Mouse (Mus musculus) liver, embryonic 16.5 days (tissue): ENCODE measurements around the gene Kifc1. TPM values are rescaled to one million over a fixed set of nuclear protein-coding genes. Genes with fewer than 3 reads are reported as not detected.

Experiments
- ATAC-seq: fragments of 200-750 bp; cut with Nextera tagmentation; 2 replicates; pipeline ENCODE4 v1.8.0; 2017; ENCODE audit warnings: low read depth, mild to moderate bottlenecking, moderate number of reproducible peaks, moderate library complexity
- H3K27ac ChIP-seq: fragments of 300-500 bp; sonication (generic); 2 replicates; pipeline ENCODE4 v1.5.1; 2014; ENCODE audit warnings: mild to moderate bottlenecking, low read length
- H3K27me3 ChIP-seq: fragments of 300-500 bp; sonication (generic); 2 replicates; pipeline ENCODE4 v1.6.1; 2014; ENCODE audit warnings: low read depth, low read length, mixed read lengths; ENCODE audit not compliant: control insufficient read depth, insufficient read depth
- H3K36me3 ChIP-seq: fragments of 300-500 bp; sonication (generic); 2 replicates; pipeline ENCODE4 v1.6.1; 2014; ENCODE audit warnings: mild to moderate bottlenecking; ENCODE audit not compliant: control insufficient read depth, insufficient read depth
- H3K4me1 ChIP-seq: fragments of 300-500 bp; sonication (generic); 2 replicates; pipeline ENCODE4 v1.6.1; 2014; ENCODE audit warnings: low read depth, low read length, mixed read lengths; ENCODE audit not compliant: control insufficient read depth
- H3K4me2 ChIP-seq: fragments of 300-500 bp; sonication (generic); 2 replicates; pipeline ENCODE4 v1.6.1; 2014; ENCODE audit warnings: low read depth, low read length, mixed read lengths
- H3K4me3 ChIP-seq: fragments of 300-500 bp; sonication (generic); 2 replicates; pipeline ENCODE4 v1.5.1; 2014; ENCODE audit warnings: low read depth, mild to moderate bottlenecking, low read length
- H3K9ac ChIP-seq: fragments of 300-500 bp; sonication (generic); 2 replicates; pipeline ENCODE4 v1.6.1; 2014; ENCODE audit warnings: low read depth, low read length
- H3K9me3 ChIP-seq: fragments of 300-500 bp; sonication (generic); replicated peaks from 2 replicates; pipeline ENCODE4 v1.6.1; 2016; ENCODE audit warnings: low read length; ENCODE audit not compliant: control insufficient read depth
- WGBS: fragments of 180-500 bp; shearing (Covaris S2); extraction: QIAGEN DNeasy Blood & Tissue Kit; methylation state at CpG from one replicate; pipeline ENCODE4 v1.1.7; 2014; ENCODE audit not compliant: insufficient replicate concordance; 5-methylcytosine and 5-hydroxymethylcytosine counted together
- polyA plus RNA-seq: library from polyadenylated mRNA; unstranded; fragments of >200 nt; fragmentation: Nextera tagmentation; extraction: Ambion mirVana; gene quantifications from 2 replicates; pipeline ENCODE4 v1.2.1, GENCODE M21; 2015

The Kifc1 gene
- polyA plus RNA-seq, 1 experiment from 2014 or later, result 6.1 TPM

DNA sequence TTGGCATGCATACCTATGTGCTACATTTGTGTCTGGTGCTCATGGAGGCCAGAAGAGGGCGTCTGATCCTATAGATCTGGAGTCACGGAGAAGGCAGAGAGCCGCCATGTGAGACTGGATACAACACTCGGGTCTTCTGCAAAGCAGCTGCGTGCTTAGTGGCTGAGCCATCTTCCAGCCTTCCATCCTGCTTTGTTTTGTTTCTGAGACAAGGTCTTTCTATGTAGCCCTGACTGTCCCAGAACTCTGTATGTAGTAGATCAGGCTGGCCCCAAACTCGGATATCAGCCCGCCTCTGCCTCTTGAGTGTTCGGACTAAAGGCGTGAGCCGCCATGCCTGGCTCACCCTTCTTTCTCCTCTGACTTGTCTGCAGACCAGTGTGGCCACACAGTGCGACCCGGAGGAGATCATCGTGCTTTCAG, 24.5 kb upstream of the Kifc1 start:
- Histone ChIP-seq H3K9me3 (peaks cover 17% of the 10 kb centered on the region), H3K27ac (peak overlapping the region; percentile 77), H3K9ac (peak overlapping the region; percentile 5; the same call in 1 of the 2 replicates), H3K4me3 (peak overlapping the region; percentile 71), H3K4me1 (peaks cover 38% of the 10 kb centered on the region), H3K27me3 (no peaks in the 10 kb centered on the region), H3K4me2 (peak overlapping the region; percentile 79), H3K36me3 (peaks cover 44% of the 10 kb centered on the region)
- 73% methylated on average over 13 of the region's 13 CpGs for WGBS
- ATAC-seq, result no peak

DNA sequence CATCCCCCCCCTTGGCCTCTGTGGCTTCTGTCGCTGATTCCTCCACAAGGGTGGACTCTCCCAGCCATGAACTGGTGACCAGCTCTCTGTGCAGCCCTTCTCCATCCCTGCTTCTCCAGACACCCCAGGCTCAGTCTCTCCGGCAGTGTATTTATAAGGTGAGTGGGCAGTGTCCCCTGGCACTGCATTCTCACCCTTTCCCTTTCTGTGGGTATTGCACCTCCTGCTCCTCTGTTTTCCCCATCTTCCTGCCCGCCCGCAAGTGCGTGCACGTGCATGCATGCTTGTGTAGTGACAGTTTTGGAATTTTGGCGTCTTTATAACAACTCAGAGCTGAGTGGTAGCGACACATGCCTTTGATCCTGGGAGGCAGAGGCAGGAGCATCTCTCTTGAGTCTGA, 23.4 kb upstream of the Kifc1 start:
- Histone ChIP-seq H3K4me1 (peaks cover 37% of the 10 kb centered on the region), H3K36me3 (peaks cover 44% of the 10 kb centered on the region), H3K4me3 (no peak overlapping the region), H3K27me3 (no peaks in the 10 kb centered on the region), H3K9ac (no peak overlapping the region), H3K9me3 (peaks cover 17% of the 10 kb centered on the region), H3K27ac (no peak overlapping the region), H3K4me2 (no peak overlapping the region)
- no peak for ATAC-seq
- WGBS, result 91% methylated on average over 8 of the region's 8 CpGs

DNA sequence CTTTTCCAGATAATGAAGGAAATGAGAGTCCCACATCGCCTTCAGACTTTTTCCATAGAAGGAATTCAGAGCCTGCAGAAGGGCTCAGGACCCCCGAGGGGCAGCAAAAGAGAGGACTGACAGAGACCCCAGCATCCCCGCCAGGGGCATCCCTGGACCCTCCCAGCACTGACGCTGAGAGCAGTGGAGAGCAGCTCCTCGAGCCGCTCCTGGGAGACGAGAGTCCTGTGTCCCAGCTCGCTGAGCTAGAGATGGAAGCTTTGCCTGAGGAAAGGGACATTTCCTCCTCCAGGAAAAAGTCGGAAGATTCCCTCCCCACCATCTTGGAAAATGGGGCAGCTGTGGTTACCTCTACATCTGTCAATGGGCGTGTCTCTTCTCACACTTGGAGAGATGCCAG, 22.8 kb upstream of the Kifc1 start:
- 83% methylated on average over 10 of the region's 10 CpGs for WGBS
- ATAC-seq, result no peak
- H3K4me1 ChIP-seq, result peaks cover 32% of the 10 kb centered on the region
- H3K27ac ChIP-seq, result no peak overlapping the region
- peaks cover 41% of the 10 kb centered on the region for H3K36me3 ChIP-seq
- peaks cover 14% of the 10 kb centered on the region for H3K9me3 ChIP-seq
- H3K27me3 ChIP-seq, result no peaks in the 10 kb centered on the region
- H3K9ac ChIP-seq, result no peak overlapping the region
- no peak overlapping the region for H3K4me3 ChIP-seq
- H3K4me2 ChIP-seq, result no peak overlapping the region

DNA sequence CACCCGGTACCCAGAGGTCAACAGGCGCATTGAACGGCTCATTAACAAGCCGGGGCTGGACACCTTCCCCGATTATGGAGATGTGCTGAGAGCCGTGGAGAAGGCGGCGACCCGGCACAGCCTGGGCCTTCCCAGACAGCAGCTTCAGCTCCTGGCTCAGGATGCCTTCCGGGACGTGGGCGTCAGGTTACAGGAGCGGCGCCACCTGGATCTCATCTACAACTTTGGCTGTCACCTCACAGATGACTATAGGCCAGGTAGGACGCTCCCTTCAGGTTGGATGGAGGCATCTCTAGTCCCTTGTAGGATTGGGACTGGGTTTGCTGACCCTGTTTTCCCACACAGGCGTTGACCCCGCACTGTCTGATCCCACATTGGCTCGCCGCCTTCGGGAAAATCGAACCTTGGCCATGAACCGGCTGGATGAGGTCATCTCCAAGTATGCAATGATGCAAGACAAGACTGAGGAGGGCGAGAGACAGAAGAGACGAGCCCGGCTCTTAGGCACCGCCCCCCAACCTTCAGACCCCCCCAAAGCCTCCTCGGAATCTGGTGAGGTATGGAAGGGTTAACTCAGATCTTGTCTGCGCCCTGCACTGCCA, 21.5 kb upstream of the Kifc1 start:
- no peak overlapping the region for H3K27ac ChIP-seq
- peaks cover 36% of the 10 kb centered on the region for H3K4me1 ChIP-seq
- no peak overlapping the region for H3K9ac ChIP-seq
- H3K4me3 ChIP-seq, result no peak overlapping the region
- peaks cover under 1% of the 10 kb centered on the region; the same call in 1 of the 2 replicates for H3K9me3 ChIP-seq
- peaks cover 29% of the 10 kb centered on the region for H3K36me3 ChIP-seq
- no peak overlapping the region for H3K4me2 ChIP-seq
- H3K27me3 ChIP-seq, result no peaks in the 10 kb centered on the region
- WGBS, result 87% methylated on average over 28 of the region's 28 CpGs
- ATAC-seq, result no peak

DNA sequence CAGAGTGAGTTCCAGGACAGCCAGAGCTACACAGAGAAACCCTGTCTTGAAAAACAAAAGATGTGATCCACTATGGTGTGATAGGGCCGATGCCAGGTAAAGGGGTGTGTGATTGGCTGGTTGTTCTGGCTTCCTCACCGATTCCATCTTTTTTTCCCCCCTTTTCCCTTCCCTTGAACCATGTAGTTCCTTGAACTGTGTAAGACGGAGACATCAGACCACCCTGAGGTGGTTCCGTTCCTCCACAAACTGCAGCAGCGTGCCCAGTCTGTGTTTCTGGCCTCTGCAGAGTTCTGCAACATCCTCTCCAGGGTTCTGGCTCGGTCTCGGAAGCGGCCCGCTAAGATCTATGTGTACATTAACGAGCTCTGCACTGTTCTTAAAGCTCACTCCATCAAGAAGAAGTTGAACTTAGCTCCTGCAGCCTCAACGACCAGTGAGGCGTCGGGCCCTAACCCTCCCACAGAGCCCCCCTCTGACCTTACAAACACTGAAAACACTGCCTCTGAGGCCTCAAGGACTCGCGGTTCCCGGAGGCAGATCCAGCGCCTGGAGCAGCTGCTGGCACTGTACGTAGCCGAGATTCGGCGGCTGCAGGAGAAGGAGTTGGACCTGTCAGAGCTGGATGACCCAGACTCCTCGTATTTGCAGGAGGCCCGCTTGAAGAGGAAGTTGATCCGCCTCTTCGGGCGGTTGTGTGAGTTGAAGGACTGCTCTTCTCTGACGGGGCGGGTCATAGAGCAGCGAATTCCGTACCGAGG, 20.8 kb upstream of the Kifc1 start:
- H3K4me2 ChIP-seq, result no peak overlapping the region
- no peak overlapping the region for H3K27ac ChIP-seq
- ATAC-seq, result no peak
- H3K4me1 ChIP-seq, result peaks cover 30% of the 10 kb centered on the region
- WGBS, result 87% methylated on average over 31 of the region's 31 CpGs
- H3K36me3 ChIP-seq, result peaks cover 28% of the 10 kb centered on the region
- H3K9ac ChIP-seq, result no peak overlapping the region
- no peaks in the 10 kb centered on the region for H3K27me3 ChIP-seq
- no peak overlapping the region for H3K4me3 ChIP-seq
- no peaks in the 10 kb centered on the region for H3K9me3 ChIP-seq

DNA sequence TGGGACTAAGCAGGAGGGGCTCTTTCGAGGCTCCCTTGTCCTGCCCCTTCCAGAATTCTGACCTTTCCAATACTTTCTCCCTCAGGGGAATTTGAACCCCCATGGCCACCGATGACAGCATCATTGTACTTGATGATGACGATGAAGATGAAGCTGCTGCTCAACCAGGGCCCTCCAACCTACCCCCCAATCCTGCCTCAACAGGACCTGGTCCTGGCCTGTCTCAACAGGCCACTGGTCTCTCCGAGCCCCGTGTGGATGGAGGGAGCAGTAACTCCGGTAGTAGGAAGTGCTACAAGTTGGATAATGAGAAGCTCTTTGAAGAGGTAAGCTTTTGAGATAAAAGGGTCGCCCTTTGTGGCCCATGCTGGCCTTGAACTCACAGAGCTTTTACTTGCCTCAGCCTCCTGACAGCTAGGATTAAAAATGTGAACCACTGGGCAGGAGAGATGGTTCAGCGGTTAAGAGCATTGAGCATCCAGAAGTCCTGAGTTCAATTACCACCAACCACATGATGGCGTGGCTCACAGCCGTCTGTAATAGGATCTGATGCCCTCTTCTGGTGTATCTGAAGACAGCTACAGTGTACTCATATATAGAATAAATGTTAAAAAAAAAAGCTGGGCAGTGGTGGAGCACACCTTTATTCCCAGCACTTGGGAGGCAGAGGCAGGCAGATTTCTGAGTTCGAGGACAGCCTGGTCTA, 20.0 kb upstream of the Kifc1 start:
- Histone ChIP-seq H3K4me1 (peaks cover 29% of the 10 kb centered on the region), H3K4me3 (peak overlapping the region; percentile 89), H3K27ac (peak overlapping the region; percentile 94), H3K4me2 (peak overlapping the region; percentile 95), H3K9me3 (no peaks in the 10 kb centered on the region), H3K27me3 (no peaks in the 10 kb centered on the region), H3K36me3 (peaks cover 28% of the 10 kb centered on the region), H3K9ac (peak overlapping the region; percentile 93)
- ATAC-seq, result no peak
- WGBS, result 43% methylated on average over 11 of the region's 11 CpGs

DNA sequence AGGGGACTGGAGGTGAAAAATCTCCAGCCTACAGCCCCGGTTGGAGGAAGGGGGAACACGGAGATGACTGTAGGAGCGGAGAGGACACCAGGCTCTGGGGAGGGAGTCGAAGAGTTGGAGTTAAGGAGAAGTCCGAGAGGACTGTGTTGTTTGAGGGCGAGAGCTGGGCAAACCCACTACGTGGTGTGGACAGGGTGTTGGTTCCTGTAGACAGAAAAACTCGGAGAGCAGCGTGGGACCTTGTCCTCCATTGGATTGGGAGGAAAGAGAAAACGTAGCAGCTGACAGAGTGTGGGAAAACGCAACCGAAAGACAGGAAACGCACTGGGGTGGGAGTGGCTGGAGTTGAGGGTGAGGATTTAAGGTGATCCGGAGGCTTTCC, 19.4 kb upstream of the Kifc1 start:
- Histone ChIP-seq H3K4me1 (peaks cover 23% of the 10 kb centered on the region), H3K9ac (peak overlapping the region; percentile 93), H3K4me2 (peak overlapping the region; percentile 95), H3K27me3 (no peaks in the 10 kb centered on the region), H3K27ac (peak overlapping the region; percentile 94), H3K36me3 (peaks cover 28% of the 10 kb centered on the region), H3K4me3 (peak overlapping the region; percentile 89), H3K9me3 (no peaks in the 10 kb centered on the region)
- under 1% methylated on average over 14 of the region's 14 CpGs for WGBS
- no peak for ATAC-seq

DNA sequence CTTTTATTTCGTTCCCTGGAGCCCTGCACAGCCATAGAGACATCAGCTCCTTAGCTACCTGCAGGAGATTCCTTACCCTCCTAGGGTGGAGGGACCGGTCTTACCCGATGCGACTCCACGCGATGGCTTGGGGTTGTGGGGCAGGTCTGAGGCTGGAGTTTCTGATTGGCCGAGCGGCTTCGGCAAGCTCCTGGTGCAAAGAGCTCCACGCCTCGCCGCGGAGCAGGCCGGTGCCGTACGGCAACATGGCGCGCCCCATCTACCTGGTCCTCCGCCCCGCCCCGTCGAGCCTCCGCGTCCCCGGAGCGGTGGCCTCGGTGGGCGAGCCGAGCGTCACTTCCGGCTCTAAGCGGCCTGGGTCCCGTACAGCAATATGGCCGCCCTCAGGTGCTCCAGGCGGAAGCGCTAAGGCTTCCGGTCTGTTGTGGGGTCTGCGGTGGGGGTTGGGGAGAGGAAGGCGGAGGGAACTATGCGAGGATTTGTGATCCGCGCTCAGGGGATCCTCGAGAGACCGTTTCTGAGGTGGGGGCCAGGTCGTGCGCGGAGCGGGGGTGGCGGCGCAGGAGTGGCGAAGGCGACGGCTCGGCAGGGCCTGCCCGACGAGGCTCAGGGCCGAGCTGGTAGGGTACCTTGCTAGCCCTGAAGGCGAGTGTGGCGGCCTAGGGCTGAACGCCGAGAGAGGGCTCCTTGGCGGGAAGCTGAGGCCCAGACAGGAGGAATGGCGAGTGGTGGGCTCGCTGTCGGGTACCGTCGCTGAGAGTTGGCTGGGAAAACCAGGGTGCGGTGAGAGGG, 18.8 kb upstream of the Kifc1 start, which contains the start of gene Daxx:
Daxx (plus strand) TSS at position 338 of the 792 bp plus-strand sequence.
- Histone ChIP-seq H3K27me3 (no peaks in the 10 kb centered on the region), H3K27ac (peak within 1 kb of the TSS; percentile 94), H3K4me2 (peak within 1 kb of the TSS; percentile 95), H3K36me3 (peaks cover 28% of the 10 kb centered on the region), H3K4me1 (peaks cover 21% of the 10 kb centered on the region), H3K9me3 (no peaks in the 10 kb centered on the region), H3K4me3 (peak within 1 kb of the TSS; percentile 89), H3K9ac (peak within 1 kb of the TSS; percentile 93)
- peak; percentile 97 for ATAC-seq
- under 1% methylated on average over 68 of the region's 68 CpGs for WGBS
